Mouse (Mus musculus) CH12.LX (cell line): ENCODE measurements around the gene Uhrf1bp1.

Source experiments
- BHLHE40 ChIP-seq: IDR thresholded peaks from 2 replicates; pipeline ENCODE4 v1.6.1; 2011; ENCODE audit warnings: mild to moderate bottlenecking, low read depth, low read length, improper control_type of control experiment
- CTCF ChIP-seq, 2 experiments: IDR thresholded peaks in 1 of 2; conservative IDR thresholded peaks in 1 of 2; 2 replicates each; pipeline ENCODE4 v1.5.1; 2011 to 2012; ENCODE audit warnings: low read depth in 2 of 2, low read length in 2 of 2, improper control_type of control experiment in 1 of 2, inconsistent platforms in 1 of 2, mild to moderate bottlenecking in 1 of 2, moderate library complexity in 1 of 2
- EP300 ChIP-seq: IDR thresholded peaks from 2 replicates; pipeline ENCODE4 v1.6.1; 2011; ENCODE audit warnings: low read length, improper control_type of control experiment
- MAX ChIP-seq: IDR thresholded peaks from 2 replicates; pipeline ENCODE4 v1.6.1; 2011; ENCODE audit warnings: low read length, improper control_type of control experiment
- MXI1 ChIP-seq: IDR thresholded peaks from 2 replicates; pipeline ENCODE4 v1.6.1; 2011; ENCODE audit warnings: mild to moderate bottlenecking, low read depth, low read length, improper control_type of control experiment
- POLR2A ChIP-seq: IDR thresholded peaks from 2 replicates; pipeline ENCODE4 v1.6.1; 2011; ENCODE audit warnings: low read depth, mild to moderate bottlenecking, improper control_type of control experiment, low read length
- RAD21 ChIP-seq: IDR thresholded peaks from 2 replicates; pipeline ENCODE4 v1.6.1; 2011; ENCODE audit warnings: low read depth, mild to moderate bottlenecking, low read length, improper control_type of control experiment, moderate library complexity
- USF1 ChIP-seq: IDR thresholded peaks from 2 replicates; pipeline ENCODE4 v1.6.1; 2014; ENCODE audit warnings: low read depth, mild to moderate bottlenecking, inconsistent platforms, low read length, improper control_type of control experiment

DNA sequence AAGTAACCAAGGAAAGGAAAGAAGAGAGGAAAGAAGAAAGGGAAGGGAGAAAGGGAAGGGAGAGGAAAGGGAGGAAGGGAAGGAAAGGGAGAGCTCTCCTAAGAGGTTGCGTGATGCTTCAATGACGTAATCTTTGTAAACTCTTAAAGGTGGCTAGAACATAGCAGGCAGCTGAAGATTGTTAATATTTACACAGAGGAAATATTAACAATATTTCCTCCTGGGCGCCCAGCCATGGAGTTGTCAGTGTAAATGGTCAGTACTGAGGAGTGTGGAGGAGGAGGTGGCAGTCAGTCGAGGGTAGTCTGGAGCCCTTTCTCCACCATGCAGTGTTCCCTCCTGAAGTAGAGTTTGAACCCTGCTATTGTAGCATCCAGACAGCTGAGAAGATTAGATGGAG, 68.8 kb downstream of the Uhrf1bp1 start:
- TF ChIP-seq USF1 (no peak), BHLHE40 (no peak), POLR2A (no peak), RAD21 (no peak), MAX (no peak), EP300 (no peak), MXI1 (no peak), CTCF (conservative IDR thresholded peaks at IDR 0.05 in 1 of 2, IDR thresholded peaks at IDR 0.05 in 1 of 2; ENCODE audit: low read depth in 2 of 2, low read length in 2 of 2) (no peak)
